Mouse (Mus musculus) 416B (cell line): Measurements from ENCODE around the gene Sbk3.

ENCODE experiments used
- DNase-seq: peaks from one replicate; pipeline ENCODE4 v3.0.0; 2011; ENCODE audit warnings: low read depth

The Sbk3 gene

DNA sequence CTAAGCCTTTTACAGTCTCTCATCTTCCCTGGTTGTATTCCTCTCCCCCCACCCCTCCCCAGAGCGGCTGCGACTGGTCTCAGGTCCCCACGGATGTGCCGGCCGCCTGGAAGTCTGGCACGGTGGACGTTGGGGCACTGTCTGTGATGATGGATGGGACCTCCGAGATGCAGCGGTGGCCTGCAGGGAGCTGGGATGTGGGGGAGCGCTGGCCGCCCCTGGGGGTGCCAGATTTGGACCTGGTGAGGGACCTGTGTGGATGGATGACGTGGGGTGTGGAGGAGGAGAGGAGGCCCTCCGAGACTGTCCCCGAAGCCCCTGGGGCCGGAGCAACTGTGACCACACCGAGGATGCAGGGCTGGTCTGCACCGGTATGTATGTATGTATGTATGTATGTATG is 42.6 kb downstream of the Sbk3 start:
- no peak for DNase-seq

GRCm38 (mm10) chr7:4927711-4928110 is 43.3 kb downstream of the Sbk3 start:
- no peak for DNase-seq

- no peak for DNase-seq
Measured at GRCm38 (mm10) chr7:4926849-4927248, 44.1 kb downstream of the Sbk3 start.

DNA sequence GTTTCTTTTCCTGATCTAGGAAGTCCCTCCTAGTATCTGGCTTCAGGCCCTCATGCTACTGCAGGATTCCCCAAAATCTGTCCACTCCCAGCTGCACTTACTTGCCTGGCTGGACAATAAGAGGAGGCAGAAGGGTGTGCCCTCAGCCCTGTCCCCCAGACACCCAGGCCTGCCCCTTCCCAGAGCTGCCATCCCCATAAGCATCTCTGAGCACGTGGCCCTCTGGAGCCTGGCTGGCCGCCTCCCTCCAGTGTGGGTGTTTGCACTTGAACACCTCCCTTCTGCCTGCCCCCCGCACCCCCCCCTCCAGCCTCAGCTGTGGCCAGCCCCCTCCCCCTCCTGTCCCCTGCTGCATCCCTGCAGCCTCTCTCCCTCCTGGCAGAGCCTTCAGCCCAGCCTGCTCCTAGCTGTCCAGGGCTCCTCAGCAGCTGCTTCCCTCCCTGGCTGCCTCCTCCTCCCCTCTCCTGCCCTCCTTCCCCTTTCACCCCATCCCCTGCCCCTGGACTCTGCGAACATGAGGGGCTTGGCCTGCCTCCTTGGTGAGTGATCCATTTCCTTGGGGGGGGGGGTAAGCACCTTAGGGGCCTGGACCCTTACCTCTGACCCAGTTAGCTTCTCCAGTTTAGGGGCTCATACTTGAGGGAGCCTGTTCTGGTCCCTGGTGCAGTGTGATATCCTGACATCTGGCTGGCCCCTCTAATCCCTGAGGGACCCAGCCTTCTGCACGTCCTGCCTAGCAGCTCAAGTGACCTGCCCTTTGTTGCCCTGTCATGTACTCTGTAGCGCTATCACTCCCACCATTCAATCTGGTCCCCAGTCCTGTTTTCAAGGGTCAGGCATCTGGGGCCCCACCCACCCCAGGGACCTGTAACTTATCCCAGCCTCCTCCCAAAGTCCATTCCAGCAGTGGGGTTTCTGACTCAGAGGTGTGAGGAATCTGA is 45.3 kb downstream of the Sbk3 start, which contains the start of gene Ssc5d:
Ssc5d (plus strand) TSS at position 345 of the 941 bp plus-strand sequence.
- DNase-seq, result no peak

DNA sequence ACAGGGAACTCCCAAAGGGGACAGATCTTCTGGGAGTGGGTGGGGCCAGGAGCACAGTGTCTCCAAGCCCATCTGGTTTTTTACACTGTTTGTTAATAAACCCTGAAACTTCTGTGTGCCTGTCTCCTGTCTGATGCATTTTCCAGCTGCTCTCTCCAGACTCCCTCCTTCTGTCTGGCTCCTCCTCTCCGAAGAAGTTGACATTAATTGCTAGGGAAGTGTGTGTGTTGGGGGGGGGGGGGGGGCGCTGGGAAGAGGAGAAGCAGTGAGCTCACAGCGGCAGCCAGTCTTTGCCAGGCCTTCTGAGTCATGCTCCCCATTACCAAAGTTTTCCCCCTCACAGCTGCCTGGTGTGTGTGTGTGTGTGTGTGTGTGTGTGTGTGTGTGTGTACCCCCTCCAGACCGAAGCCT is 46.1 kb downstream of the Sbk3 start:
- peak; percentile 64 for DNase-seq

DNA sequence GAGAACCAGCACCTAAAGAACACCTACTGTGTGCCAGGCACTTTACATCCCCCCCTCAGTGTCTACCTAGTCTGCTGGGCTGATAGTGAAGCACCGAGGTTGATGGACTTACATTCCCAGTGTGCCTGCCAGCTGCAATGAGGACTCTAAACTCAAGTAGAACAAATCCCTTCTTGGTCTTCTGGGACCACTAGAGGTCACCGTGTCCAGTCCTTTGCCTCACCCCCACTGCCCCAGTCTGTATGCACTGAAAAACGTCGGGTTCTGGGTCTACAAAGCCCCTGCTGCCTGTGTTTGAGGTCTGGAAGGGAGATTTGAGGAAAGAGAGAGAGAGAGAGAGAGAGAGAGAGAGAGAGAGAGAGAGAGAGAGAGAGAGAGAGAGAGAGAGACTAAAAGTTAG is 46.5 kb downstream of the Sbk3 start:
- peak; percentile 27 for DNase-seq

DNA sequence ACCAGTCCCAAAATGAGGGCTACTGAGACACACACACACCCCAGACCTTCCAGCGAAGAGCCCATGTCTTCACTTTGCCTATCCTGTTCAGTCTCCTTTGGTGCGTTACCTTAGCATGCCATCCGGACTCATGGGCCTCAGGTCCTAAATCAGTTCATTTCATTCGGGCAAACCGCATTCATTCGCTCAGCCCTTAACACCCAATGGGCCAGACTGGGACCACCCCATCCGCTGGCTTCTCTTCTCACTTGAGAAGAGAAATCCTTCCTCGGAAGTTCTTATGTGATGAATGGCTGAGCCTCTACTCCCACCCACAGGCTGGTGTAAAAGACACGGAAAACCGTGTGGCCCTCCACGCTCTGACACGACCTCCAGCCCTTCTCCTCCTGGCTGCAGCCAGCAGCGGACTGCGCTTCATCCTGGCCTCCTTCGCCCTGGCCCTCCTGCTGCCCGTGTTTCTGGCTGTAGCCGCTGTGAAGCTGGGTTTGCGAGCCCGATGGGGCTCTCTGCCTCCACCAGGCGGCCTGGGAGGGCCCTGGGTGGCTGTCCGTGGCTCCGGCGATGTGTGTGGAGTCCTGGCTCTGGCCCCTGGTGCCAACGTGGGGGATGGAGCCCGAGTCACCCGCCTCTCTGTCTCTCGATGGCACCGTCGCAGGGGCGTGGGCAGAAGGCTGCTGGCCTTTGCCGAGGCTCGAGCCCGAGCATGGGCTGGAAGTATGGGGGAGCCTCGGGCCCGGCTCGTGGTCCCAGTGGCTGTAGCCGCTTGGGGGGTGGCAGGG is 47.2 kb downstream of the Sbk3 start:
- no peak for DNase-seq

- no peak for DNase-seq
Measured at GRCm38 (mm10) chr7:4922931-4923565, 47.9 kb downstream of the Sbk3 start.

GRCm38 (mm10) chr7:4922508-4922907 is 48.5 kb downstream of the Sbk3 start:
- DNase-seq, result peak; percentile 59

DNA sequence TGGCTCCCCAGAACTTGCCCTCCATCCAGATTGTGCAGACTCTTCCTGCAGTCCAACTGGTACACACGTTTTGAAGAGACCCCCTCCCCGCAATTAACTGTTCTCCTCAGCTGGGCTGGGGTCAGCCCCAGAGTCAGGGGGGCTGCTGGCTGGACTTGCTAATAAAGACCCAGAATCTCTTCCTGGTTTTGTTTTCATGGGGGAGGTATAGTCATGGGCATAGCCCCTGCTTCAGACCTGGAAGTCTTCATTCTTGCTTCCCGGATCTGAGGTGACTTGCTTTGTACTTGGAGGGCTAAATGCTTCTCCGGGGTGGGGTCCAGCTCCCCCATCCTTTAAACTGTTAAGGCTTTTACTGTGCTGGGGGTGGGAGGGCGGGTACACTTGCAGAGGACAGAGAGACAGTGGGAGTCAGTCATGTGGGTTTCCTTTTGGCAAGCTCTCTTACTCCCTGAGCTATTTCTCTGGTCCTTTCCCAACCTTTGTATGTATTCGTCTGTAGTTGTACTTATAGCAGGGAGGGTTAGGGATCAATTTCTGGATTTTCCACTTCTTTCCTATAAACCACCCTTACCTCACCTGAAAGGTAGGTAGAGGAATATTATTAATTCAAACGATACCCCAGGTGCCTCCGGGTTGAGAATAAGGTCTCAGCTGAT is 49.0 kb downstream of the Sbk3 start, which contains the start of gene Nat14:
Nat14 (plus strand) TSS at position 205 of the 659 bp plus-strand sequence.
- no peak for DNase-seq

DNA sequence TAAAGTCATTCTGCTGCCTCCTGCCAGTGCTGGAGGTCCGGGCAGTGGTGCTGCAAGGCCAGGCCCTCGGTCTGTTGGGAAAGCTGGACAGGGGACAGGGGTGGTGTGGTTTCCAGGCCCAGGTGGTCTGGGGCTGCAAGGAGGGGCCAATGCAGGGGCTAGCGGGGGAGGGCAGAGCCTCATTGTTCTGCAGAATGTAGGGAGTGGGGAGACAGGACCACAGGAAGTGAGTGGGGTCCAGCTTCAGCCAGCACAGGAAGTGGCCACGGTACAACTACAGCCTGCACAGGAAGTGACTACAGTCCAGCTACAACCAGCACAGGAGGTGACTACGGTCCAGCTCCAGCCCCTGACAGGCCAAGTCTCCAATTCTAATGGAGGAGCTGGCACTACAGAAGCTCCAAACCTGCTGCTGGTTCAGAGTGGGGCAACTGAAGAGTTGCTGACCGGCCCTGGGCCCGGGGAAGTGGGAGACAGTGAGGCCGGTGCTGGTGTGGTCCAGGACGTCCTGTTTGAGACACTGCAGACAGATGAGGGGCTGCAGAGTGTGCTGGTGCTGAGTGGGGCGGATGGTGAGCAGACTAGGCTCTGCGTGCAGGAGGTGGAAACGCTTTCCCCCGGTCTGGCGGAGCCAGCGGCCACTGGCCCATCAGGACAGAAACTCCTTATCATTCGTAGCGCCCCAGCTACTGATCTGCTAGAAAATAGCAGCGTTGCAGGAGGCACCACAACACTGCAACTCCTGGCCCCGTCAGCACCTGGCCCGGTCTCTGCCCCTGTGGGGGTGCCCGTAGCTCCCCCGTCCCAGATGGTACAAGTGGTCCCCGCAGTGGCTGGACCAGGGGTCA is 49.8 kb downstream of the Sbk3 start:
- peak; percentile 86 for DNase-seq

DNA sequence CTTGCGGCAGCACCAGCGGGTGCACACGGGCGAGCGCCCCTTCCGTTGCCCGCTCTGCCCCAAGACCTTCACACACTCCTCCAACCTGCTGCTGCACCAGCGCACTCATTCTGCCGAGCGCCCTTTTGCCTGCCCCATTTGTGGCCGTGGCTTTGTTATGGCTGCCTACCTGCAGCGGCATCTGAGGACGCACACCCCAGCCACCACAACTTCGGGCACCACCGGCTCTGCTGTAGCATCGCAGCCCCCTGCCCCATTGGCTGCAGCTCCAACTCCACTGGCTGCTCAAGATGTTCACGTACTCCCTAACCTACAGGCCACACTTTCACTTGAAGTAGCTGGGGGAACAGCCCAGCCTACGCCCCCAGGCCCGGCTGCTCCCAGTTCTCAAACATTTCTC is 50.5 kb downstream of the Sbk3 start:
- DNase-seq, result no peak

DNA sequence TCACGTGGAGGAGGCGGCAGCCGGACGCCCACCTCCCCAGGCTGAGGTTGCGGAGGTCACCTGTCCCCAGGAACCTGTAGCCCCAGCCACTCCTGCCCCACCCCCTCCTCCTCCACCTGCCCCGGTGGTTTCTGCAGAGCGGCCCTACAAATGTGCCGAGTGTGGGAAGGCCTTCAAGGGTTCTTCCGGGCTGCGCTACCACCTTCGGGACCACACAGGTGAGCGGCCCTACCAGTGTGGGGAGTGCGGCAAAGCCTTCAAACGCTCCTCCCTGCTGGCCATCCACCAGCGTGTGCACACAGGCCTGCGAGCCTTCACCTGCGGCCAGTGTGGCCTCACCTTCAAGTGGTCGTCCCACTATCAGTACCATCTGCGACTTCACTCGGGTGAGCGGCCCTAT is 51.0 kb downstream of the Sbk3 start:
- DNase-seq, result no peak

GRCm38 (mm10) chr7:4919096-4919495 is 51.9 kb downstream of the Sbk3 start:
- no peak for DNase-seq

- no peak for DNase-seq
Measured at GRCm38 (mm10) chr7:4918681-4919080, 52.3 kb downstream of the Sbk3 start.

GRCm38 (mm10) chr7:4917494-4917893 is 53.5 kb downstream of the Sbk3 start:
- no peak for DNase-seq

- no peak for DNase-seq
Measured at GRCm38 (mm10) chr7:4915669-4916416, 55.1 kb downstream of the Sbk3 start.
